Mouse (Mus musculus): Measurements from ENCODE around the gene Fbxl22.

DNA sequence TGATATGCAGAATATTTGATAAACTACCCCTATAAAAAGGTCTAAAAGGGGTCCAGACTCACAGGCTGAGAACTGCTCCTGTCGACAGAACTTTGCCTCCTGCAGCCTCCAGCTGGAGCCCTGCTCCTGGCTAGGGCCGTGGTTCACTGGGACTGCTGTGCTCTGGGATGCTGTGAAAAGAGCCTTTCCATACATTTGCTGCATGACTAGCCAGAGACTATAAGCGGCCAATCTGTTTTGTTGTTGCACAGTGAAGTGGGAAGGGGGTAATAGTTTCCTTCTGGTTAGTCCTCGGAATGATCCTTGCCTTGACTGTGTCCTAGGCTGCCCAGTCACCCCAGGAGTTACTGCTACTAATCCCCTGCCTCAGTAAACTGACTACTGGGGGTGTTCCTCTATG is 8.4 kb downstream of the Fbxl22 start:
- TF ChIP-seq MAX (IDR thresholded peaks at IDR 0.05; ENCODE audit: low read depth) (no peak), POLR2A (IDR thresholded peaks at IDR 0.05; ENCODE audit: insufficient read length, low read depth) (no peak), USF1 (IDR thresholded peaks at IDR 0.05; ENCODE audit: low read depth) (no peak), CEBPB (IDR thresholded peaks at IDR 0.05; ENCODE audit: insufficient read depth, poor library complexity, severe bottlenecking) (no peak), POLR2AphosphoS2 (IDR thresholded peaks at IDR 0.05; ENCODE audit: insufficient read length, low read depth) (no peak), MYOG (IDR thresholded peaks at IDR 0.05; ENCODE audit: control insufficient read depth in 1 of 3, insufficient read depth in 1 of 3, insufficient read length in 2 of 3, low read depth in 2 of 3) (no peak), E2F4 (IDR thresholded peaks at IDR 0.05; ENCODE audit: insufficient read depth) (no peak), TCF3 (IDR thresholded peaks at IDR 0.05; ENCODE audit: insufficient read length, low read depth) (no peak), TCF12 (IDR thresholded peaks at IDR 0.05; ENCODE audit: insufficient read depth, poor library complexity, severe bottlenecking) (no peak), MYOD1 (IDR thresholded peaks at IDR 0.05; ENCODE audit: control insufficient read depth in 1 of 3, insufficient read length in 2 of 3, low read depth in 2 of 3) (no peak)
